Mouse (Mus musculus) megakaryocyte-erythroid progenitor cell, adult 5 weeks (primary cell): Measurements from ENCODE around the gene Rplp2. TPM values are rescaled to one million over a fixed set of nuclear protein-coding genes. Genes with fewer than 3 reads are reported as not detected.

Source experiments
- polyA plus RNA-seq: library from polyadenylated mRNA; stranded (reverse); fragments of >175 nt; gene quantifications from 2 replicates; pipeline ENCODE4 v1.2.3, GENCODE M21; 2012

Gene Rplp2
- polyA plus RNA-seq = 8,310 and 8,668 TPM in 2 replicates

GRCm38 (mm10) chr7:141447110-141447991, at the start of gene Rplp2:
Rplp2 (plus strand) TSS chr7:141447370.

GRCm38 (mm10) chr7:141413809-141414584, 33.2 kb upstream of the Rplp2 start, which contains the start of gene Gatd1:
Gatd1 (minus strand) TSS chr7:141414136.

DNA sequence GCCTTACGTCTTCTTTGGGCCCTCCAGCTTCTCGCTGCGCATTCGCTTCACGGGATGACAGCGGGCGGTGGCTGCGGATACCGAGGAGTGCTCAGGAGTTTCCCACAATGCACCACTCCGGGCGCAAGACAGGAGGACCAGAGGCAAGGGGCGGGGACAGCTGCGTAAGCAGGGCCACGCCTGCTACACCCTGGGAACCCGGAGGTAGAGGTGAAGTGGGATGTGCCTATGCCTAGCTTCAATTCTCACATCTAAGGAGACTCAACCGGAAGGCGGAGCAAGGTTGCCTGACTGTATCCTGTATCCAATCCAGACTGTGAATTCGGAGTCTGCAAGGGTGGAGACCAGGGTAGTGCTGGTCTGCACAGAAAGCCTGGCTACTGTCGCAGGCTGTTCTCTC, 17.9 kb upstream of the Rplp2 start, which contains the start of gene Cend1:
Cend1 (minus strand) TSS at position 182 of the 400 bp plus-strand sequence.

GRCm38 (mm10) chr7:141437178-141438120, 9.7 kb upstream of the Rplp2 start, which contains the start of gene Slc25a22:
Slc25a22 (minus strand) TSS chr7:141437892.

DNA sequence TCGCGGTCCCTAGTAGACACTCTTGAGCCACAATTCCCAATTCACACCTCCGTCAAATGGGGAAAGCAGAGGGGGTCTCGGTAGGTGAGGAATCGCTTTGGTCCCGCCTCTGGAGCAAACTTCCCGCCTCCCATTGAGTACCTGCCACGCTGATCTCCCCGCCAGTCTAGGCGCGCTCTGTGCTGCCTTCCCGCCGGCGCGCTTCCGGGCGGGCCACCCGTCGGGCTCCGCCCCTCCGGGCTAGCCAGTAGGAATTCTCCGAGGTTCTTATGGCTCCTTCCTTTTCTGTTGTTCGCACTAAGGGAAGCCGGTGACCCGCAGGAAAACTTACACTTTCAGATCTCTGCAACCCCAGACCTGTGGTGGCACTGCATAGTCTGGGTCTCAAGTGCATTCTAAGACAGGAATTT, 3.3 kb upstream of the Rplp2 start, which contains the start of gene Pidd1:
Pidd1 (minus strand) TSS at position 198 of the 410 bp plus-strand sequence.

GRCm38 (mm10) chr7:141454967-141455551, 7.9 kb downstream of the Rplp2 start, which contains the start of gene Pnpla2:
Pnpla2 (plus strand) TSS chr7:141455198.

GRCm38 (mm10) chr7:141460391-141461113, 13.4 kb downstream of the Rplp2 start, which contains the start of gene Cracr2b:
Cracr2b (plus strand) TSS chr7:141461094.

GRCm38 (mm10) chr7:141467230-141468030, 20.3 kb downstream of the Rplp2 start, which contains the start of gene Cd151:
Cd151 (plus strand) TSS chr7:141467392.

DNA sequence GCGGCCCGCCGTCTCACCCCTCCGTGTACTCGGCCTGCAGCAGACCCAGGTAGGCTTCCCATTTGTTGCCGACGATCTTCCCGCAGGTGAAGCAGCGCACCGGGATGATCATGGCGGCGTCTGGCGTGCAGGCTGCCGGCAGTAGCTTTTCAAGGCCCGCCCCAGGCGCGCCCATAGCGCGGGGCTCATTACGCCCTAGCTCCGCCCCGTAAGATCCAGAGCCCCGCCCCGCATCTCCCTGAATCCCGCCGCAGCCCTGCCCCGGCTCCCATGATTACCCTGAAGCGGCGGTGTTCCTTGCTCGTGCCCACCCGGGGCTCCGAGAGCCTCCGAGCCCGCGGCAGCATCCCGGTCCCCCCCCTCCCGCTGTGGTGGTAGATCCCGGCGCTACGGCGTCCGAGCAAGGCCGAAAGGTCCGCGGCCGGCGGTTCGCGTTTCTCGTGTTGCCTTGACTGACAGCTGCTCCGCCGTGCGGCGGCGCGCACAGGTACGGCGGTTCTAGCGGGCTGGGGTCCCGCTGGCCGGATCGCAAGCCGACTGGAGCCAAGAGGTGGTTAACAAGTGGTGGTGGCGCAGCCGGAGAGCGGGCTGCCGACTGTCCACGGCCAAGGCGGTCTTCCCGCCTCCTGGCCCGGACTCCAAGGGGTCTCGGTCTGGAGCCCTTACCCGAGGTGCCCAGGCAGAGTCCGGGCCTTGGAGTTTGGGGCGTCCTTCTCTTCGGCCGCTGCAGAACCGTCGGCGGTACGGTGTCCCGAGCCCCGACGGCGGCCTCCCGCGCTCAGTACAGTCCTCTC, 28.0 kb downstream of the Rplp2 start, which contains the start of the genes Polr2l and Tspan4:
Polr2l (minus strand) TSS at position 122 of the 794 bp plus-strand sequence.
Tspan4 (plus strand) TSS at position 230 of the 794 bp plus-strand sequence.

Other genes with a start within 250 kb of the Rplp2 start
- gene Lmntd2, start 233.3 kb upstream of the Rplp2 start, polyA plus RNA-seq = 0.20 and 0.49 TPM in 2 replicates
- gene Rassf7, start 231.5 kb upstream of the Rplp2 start, polyA plus RNA-seq = 13.1 and 15.1 TPM in 2 replicates
- 130 and 156 TPM in 2 replicates for gene Phrf1, start 218.6 kb upstream of the Rplp2 start, polyA plus RNA-seq
- 47.5 and 78.3 TPM in 2 replicates for gene Irf7, start 180.9 kb upstream of the Rplp2 start, polyA plus RNA-seq
- gene Cdhr5, start 170.6 kb upstream of the Rplp2 start, polyA plus RNA-seq = 0.04 TPM in 1 of 2 replicates, not detected in the other
- gene Sct, start 168.2 kb upstream of the Rplp2 start, polyA plus RNA-seq = not detected in 2 replicates
- 0.03 TPM in 1 of 2 replicates, not detected in the other for gene Drd4, start 155.4 kb upstream of the Rplp2 start, polyA plus RNA-seq
- 77.8 and 93.7 TPM in 2 replicates for gene Deaf1, start 119.7 kb upstream of the Rplp2 start, polyA plus RNA-seq
- gene Tmem80, start 119.6 kb upstream of the Rplp2 start, polyA plus RNA-seq = 11.4 and 11.9 TPM in 2 replicates
- 0.39 and 1.3 TPM in 2 replicates for gene Eps8l2, start 108.5 kb upstream of the Rplp2 start, polyA plus RNA-seq
- 342 and 397 TPM in 2 replicates for gene Taldo1, start 55.2 kb upstream of the Rplp2 start, polyA plus RNA-seq
- 8.0 and 12.4 TPM in 2 replicates for gene Gatd1, start 33.2 kb upstream of the Rplp2 start, polyA plus RNA-seq
- gene Cend1, start 17.9 kb upstream of the Rplp2 start, polyA plus RNA-seq = not detected in 2 replicates
- gene Slc25a22, start 9.5 kb upstream of the Rplp2 start, polyA plus RNA-seq = 79.5 and 83.9 TPM in 2 replicates
- 53.9 and 66.7 TPM in 2 replicates for gene Pidd1, start 3.3 kb upstream of the Rplp2 start, polyA plus RNA-seq
- gene Pnpla2, start 7.8 kb downstream of the Rplp2 start, polyA plus RNA-seq = 168 and 188 TPM in 2 replicates
- 20.9 and 46.2 TPM in 2 replicates for gene Cracr2b, start 13.7 kb downstream of the Rplp2 start, polyA plus RNA-seq
- gene Cd151, start 20.0 kb downstream of the Rplp2 start, polyA plus RNA-seq = 19.8 and 21.9 TPM in 2 replicates
- 70.2 and 83.1 TPM in 2 replicates for gene Polr2l, start 27.8 kb downstream of the Rplp2 start, polyA plus RNA-seq
- gene Tspan4, start 27.9 kb downstream of the Rplp2 start, polyA plus RNA-seq = 27.3 and 28.2 TPM in 2 replicates
- 17.8 and 29.0 TPM in 2 replicates for gene Chid1, start 92.5 kb downstream of the Rplp2 start, polyA plus RNA-seq
- 25.0 and 25.3 TPM in 2 replicates for gene Ap2a2, start 114.8 kb downstream of the Rplp2 start, polyA plus RNA-seq
- gene Muc6, start 207.9 kb downstream of the Rplp2 start, polyA plus RNA-seq = 0.06 and 0.26 TPM in 2 replicates
- 0.10 TPM in 1 of 2 replicates, not detected in the other for gene Muc2, start 243.0 kb downstream of the Rplp2 start, polyA plus RNA-seq